Mouse (Mus musculus) olfactory bulb, adult 2 months (tissue): ENCODE results near the gene Tspan4.

ENCODE experiments used
- CTCF ChIP-seq: fragments of 200-500 bp; IDR thresholded peaks from 2 replicates; pipeline ENCODE4 v1.5.1; 2012; ENCODE audit warnings: low read depth, mild to moderate bottlenecking, low read length, moderate library complexity; ENCODE audit not compliant: insufficient read depth
- POLR2A ChIP-seq: fragments of 200-500 bp; IDR thresholded peaks from 2 replicates; pipeline ENCODE4 v1.6.1; 2012; ENCODE audit warnings: mild to moderate bottlenecking, low read depth, low read length, moderate library complexity; ENCODE audit not compliant: insufficient read depth

DNA sequence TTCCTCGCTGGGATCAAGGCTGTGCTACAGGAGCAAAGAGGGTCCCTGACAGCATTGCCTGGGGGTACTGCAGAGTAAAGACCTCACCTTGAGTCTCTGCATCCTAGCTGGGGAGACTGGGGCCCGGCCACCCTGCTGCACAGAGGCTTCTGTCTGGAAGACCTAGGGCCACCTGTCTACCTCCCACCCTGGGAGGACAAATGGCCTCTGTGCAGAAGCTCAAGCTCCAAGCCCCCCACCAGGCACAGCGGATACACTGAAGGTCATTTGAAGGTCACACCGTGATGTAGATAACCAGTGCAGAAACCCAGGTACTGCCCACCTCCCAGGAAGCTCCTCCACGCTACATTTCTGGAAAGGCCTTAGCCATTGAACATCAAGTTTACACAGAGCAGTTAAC, 46.3 kb upstream of the Tspan4 start:
- TF ChIP-seq CTCF (no peak), POLR2A (no peak)
